ENCODE assay signal across 8 mouse cellular contexts in genomic region chr1:138842315-138842714, GRCm38 (mm10). TPM values are rescaled to one million over a fixed set of nuclear protein-coding genes. Genes with fewer than 3 reads are reported as not detected.
DNase-seq lines count a peak whose midpoint lies in the region; ATAC-seq lines count a peak whose summit lies in the region.

No protein-coding gene starts in this region.

- peak overlapping the region; percentile 61 for H3K4me2 ChIP-seq in forebrain, embryonic 12.5 days
- peak overlapping the region; percentile 71 for H3K4me2 ChIP-seq in limb, embryonic 12.5 days

- H3K27ac ChIP-seq in forebrain, embryonic 12.5 days: peak overlapping the region; percentile 91
- H3K27ac ChIP-seq in limb, embryonic 12.5 days: peak overlapping the region; percentile 98

- peaks cover 98% of the 10 kb centered on the region for H3K27me3 ChIP-seq in megakaryocyte, embryonic 14.5 days (replicated peaks)
- peaks cover 86% of the 10 kb centered on the region for H3K27me3 ChIP-seq in forebrain, embryonic 12.5 days
- peaks cover 55% of the 10 kb centered on the region for H3K27me3 ChIP-seq in limb, embryonic 12.5 days

- intact Hi-C loops in left cerebral cortex, postnatal 36 days (cut with DNase I): loop anchor here (5.0 to 10.0 kb wide), 3 partner anchors 120 to 1898 kb away; partner anchors contain the start of gene Dennd1b

- H3K9ac ChIP-seq in forebrain, embryonic 12.5 days: peak overlapping the region; percentile 74
- H3K9ac ChIP-seq in limb, embryonic 12.5 days (replicated peaks): peak overlapping the region; percentile 98

- H3K4me3 ChIP-seq in megakaryocyte, embryonic 14.5 days (replicated peaks): peak overlapping the region; percentile 89
- peak overlapping the region; percentile 52 for H3K4me3 ChIP-seq in forebrain, embryonic 12.5 days (replicated peaks)
- H3K4me3 ChIP-seq in limb, embryonic 12.5 days (replicated peaks): peak overlapping the region; percentile 69

- DNase-seq in retina, postnatal 1 day: peak; percentile 79
- no peak for DNase-seq in left cerebral cortex, postnatal 36 days (ENCODE audit: low spot score in 2 of 2)
- DNase-seq in ovary, postnatal 10 days (ENCODE audit: low spot score): no peak
- no peak for DNase-seq in gastrocnemius, postnatal 10 days

- peaks cover 63% of the 10 kb centered on the region for H3K4me1 ChIP-seq in megakaryocyte, embryonic 14.5 days
- peaks cover 46% of the 10 kb centered on the region for H3K4me1 ChIP-seq in forebrain, embryonic 12.5 days
- peaks cover 50% of the 10 kb centered on the region for H3K4me1 ChIP-seq in limb, embryonic 12.5 days (replicated peaks)

- WGBS in forebrain, embryonic 12.5 days: 0% methylated on average over 8 of the region's 8 CpGs
- WGBS in limb, embryonic 12.5 days: under 1% methylated on average over 8 of the region's 8 CpGs

- ATAC-seq in megakaryocyte, adult 5-6 weeks (ENCODE audit: poor library complexity, severe bottlenecking): no peak
- ATAC-seq in forebrain, embryonic 12.5 days (ENCODE audit: low FRiP score): peak; percentile 64
- peak; percentile 67 for ATAC-seq in limb, embryonic 12.5 days (ENCODE audit: insufficient number of reproducible peaks, insufficient read depth, low FRiP score, low TSS enrichment, low read depth)

- H3K9me3 ChIP-seq in megakaryocyte, embryonic 14.5 days: peaks cover 5% of the 10 kb centered on the region; the same call in 1 of the 2 replicates
- H3K9me3 ChIP-seq in forebrain, embryonic 12.5 days: no peaks in the 10 kb centered on the region
- no peaks in the 10 kb centered on the region for H3K9me3 ChIP-seq in limb, embryonic 12.5 days

- H3K36me3 ChIP-seq in megakaryocyte, embryonic 14.5 days (replicated peaks; ENCODE audit: low read length): no peaks in the 10 kb centered on the region
- no peaks in the 10 kb centered on the region for H3K36me3 ChIP-seq in forebrain, embryonic 12.5 days (replicated peaks)
- H3K36me3 ChIP-seq in limb, embryonic 12.5 days: peaks cover 7% of the 10 kb centered on the region; the same call in 1 of the 2 replicates

RNA-seq across cellular contexts. Expression of gene Lhx9, which starts 6.1 kb away (rescaled TPM):
- polyA plus RNA-seq in megakaryocyte, embryonic 14.5 days (2012; ENCODE audit: insufficient read depth, low replicate concordance): not detected in 2 replicates
- total RNA-seq in megakaryocyte, adult 5-6 weeks (2015): not detected in 2 replicates
- total RNA-seq in megakaryocyte, adult 5-6 weeks (2017): not detected in 2 replicates
- 37.2 and 44.5 TPM in 2 replicates for polyA plus RNA-seq in forebrain, embryonic 12.5 days (2016; fragmentation: Nextera tagmentation; extraction: Ambion mirVana)
- polyA plus RNA-seq in limb, embryonic 12.5 days (2016; fragmentation: Nextera tagmentation; extraction: Ambion mirVana): 103 and 104 TPM in 2 replicates
- total RNA-seq in left cerebral cortex, postnatal 36 days (2021): 1 to 10 TPM in 1 of 2 experiments, under 1 TPM in 1; 0.27 to 1.2 TPM
- not detected for total RNA-seq in gastrocnemius, postnatal 10 days (2021)

RNA-seq across cellular contexts. Expression of gene 2310009B15Rik, which starts 14.3 kb away (rescaled TPM):
- polyA plus RNA-seq in megakaryocyte, embryonic 14.5 days (2012; ENCODE audit: insufficient read depth, low replicate concordance): 30.1 and 54.8 TPM in 2 replicates
- total RNA-seq in megakaryocyte, adult 5-6 weeks (2015): 18.4 and 20.6 TPM in 2 replicates
- total RNA-seq in megakaryocyte, adult 5-6 weeks (2017): 11.7 and 29.1 TPM in 2 replicates
- polyA plus RNA-seq in forebrain, embryonic 12.5 days (2016; fragmentation: Nextera tagmentation; extraction: Ambion mirVana): 55.5 and 61.9 TPM in 2 replicates
- 55.2 and 65.0 TPM in 2 replicates for polyA plus RNA-seq in limb, embryonic 12.5 days (2016; fragmentation: Nextera tagmentation; extraction: Ambion mirVana)
- total RNA-seq in left cerebral cortex, postnatal 36 days (2021): 10 to 100 TPM; 13.3 to 18.0 TPM
- 10 to 100 TPM; 18.1 to 19.8 TPM for total RNA-seq in gastrocnemius, postnatal 10 days (2021)
